Comparison of ENCODE assay signal across 9 mouse cellular contexts in the genomic region with DNA sequence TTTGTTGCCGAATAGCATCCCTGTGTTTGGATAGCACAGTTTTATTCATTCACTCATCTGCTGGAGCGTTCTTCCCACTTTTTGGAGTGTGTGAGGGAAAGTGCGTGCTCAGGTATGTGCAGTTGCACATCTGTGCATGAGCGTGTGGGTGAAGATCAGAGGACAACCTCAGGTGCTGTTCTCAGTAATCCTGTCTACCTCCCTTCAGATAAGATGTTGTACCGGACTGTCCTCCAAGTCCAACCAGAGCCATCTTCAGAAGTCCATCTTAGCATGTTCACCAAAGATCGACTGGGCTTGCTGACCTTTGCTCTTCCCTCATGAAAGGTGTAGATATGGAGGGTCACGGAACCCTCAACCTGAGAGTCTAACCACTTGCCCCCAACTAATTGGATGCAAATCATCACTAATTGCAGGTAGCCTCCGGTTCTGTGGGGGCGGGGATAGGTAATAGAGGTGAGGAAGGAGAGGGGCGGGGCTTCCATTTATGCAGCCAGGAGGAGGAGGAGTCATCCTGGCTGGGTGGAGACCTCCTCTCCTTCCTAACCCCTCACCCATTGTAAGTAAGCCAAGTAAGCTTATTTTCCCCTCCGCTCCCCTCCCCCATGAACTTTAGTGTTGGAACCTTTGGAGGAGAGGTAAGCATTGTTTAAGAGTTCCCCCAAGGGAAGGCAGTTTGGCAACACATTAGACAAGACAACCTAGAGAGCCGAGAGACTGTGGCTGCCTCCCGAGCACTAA. TPM values are rescaled to one million over a fixed set of nuclear protein-coding genes. Genes with fewer than 3 reads are reported as not detected.
DNase-seq lines count a peak whose midpoint lies in the region; ATAC-seq lines count a peak whose summit lies in the region.
"Had no signal": no experiment of that assay in that cellular context is flagged by ENCODE, and none has a peak within 500 bp of the region (broad histone marks: within the 10 kb centered on the region; RNA-seq: fewer than 3 reads in every experiment).

No protein-coding gene starts in this region.

- H3K9me3 ChIP-seq in heart, embryonic 13.5 days, result 0 out of 2 replicates have a peak, but pooled peaks cover 4% of the 10 kb centered on the region
- H3K9me3 ChIP-seq in hindbrain, embryonic 14.5 days (ENCODE audit: control insufficient read depth, low read length), result no peaks in the 10 kb centered on the region
- no peaks in the 10 kb centered on the region for H3K9me3 ChIP-seq in midbrain, embryonic 12.5 days

- no peak for ATAC-seq in heart, embryonic 13.5 days (ENCODE audit: extremely low read depth, insufficient number of reproducible peaks, low FRiP score, low TSS enrichment)
- ATAC-seq in hindbrain, embryonic 14.5 days (ENCODE audit: low FRiP score), result no peak; the same call in 1 of the 2 replicates
- 0 out of 2 replicates have a peak, but pooled peaks have one; percentile 19 for ATAC-seq in midbrain, embryonic 12.5 days (ENCODE audit: low FRiP score, low read depth)

- H3K4me3 ChIP-seq in heart, embryonic 13.5 days, result peak overlapping the region; percentile 52
- H3K4me3 ChIP-seq in hindbrain, embryonic 14.5 days (replicated peaks; ENCODE audit: low read length), result peak overlapping the region; percentile 2; the same call in 1 of the 2 replicates
- H3K4me3 ChIP-seq in midbrain, embryonic 12.5 days, result peak overlapping the region; percentile 12

- no peak for DNase-seq in heart, adult 8-10 months (ENCODE audit: low spot score)
- peak; percentile 78 for DNase-seq in R1 (ENCODE audit: low read depth, low spot score)
- no peak for DNase-seq in hindbrain, embryonic 14.5 days (ENCODE audit: low spot score)
- DNase-seq in right cerebral cortex, postnatal 36 days (ENCODE audit: low spot score in 2 of 2), result no peak
- no peak for DNase-seq in urinary bladder, postnatal 25 days (ENCODE audit: low spot score)
- no peak for DNase-seq in right cerebral cortex, postnatal 25 days

- H3K27ac ChIP-seq in heart, embryonic 13.5 days (replicated peaks), result no peak overlapping the region
- H3K27ac ChIP-seq in hindbrain, embryonic 14.5 days, result no peak overlapping the region
- H3K27ac ChIP-seq in midbrain, embryonic 12.5 days (replicated peaks), result no peak overlapping the region

- H3K27me3 ChIP-seq in heart, embryonic 13.5 days (replicated peaks), result no peaks in the 10 kb centered on the region
- H3K27me3 ChIP-seq in hindbrain, embryonic 14.5 days (ENCODE audit: control insufficient read depth, insufficient read depth, low read length), result peaks cover 3% of the 10 kb centered on the region; the same call in 1 of the 2 replicates
- H3K27me3 ChIP-seq in midbrain, embryonic 12.5 days, result no peaks in the 10 kb centered on the region

- H3K4me2 ChIP-seq in heart, embryonic 13.5 days, result peak overlapping the region; percentile 73
- peak overlapping the region; percentile 42 for H3K4me2 ChIP-seq in hindbrain, embryonic 14.5 days (replicated peaks)
- peak overlapping the region; percentile 49 for H3K4me2 ChIP-seq in midbrain, embryonic 12.5 days (replicated peaks)

- WGBS in heart, embryonic 13.5 days, result 19% methylated on average over 13 of the region's 13 CpGs
- 35% methylated on average over 13 of the region's 13 CpGs for WGBS in hindbrain, embryonic 14.5 days
- WGBS in midbrain, embryonic 12.5 days, result 36% methylated on average over 13 of the region's 13 CpGs

- H3K4me1 ChIP-seq in heart, embryonic 13.5 days, result peaks cover 8% of the 10 kb centered on the region
- no peaks in the 10 kb centered on the region for H3K4me1 ChIP-seq in hindbrain, embryonic 14.5 days (replicated peaks; ENCODE audit: control insufficient read depth, insufficient read depth, low read length)
- peaks cover 12% of the 10 kb centered on the region for H3K4me1 ChIP-seq in midbrain, embryonic 12.5 days

- H3K9ac ChIP-seq in heart, embryonic 13.5 days, result peak overlapping the region; percentile 78
- no peak overlapping the region for H3K9ac ChIP-seq in hindbrain, embryonic 14.5 days
- H3K9ac ChIP-seq in midbrain, embryonic 12.5 days (replicated peaks), result no peak overlapping the region

- no peaks in the 10 kb centered on the region for H3K36me3 ChIP-seq in heart, embryonic 13.5 days
- H3K36me3 ChIP-seq in hindbrain, embryonic 14.5 days (replicated peaks; ENCODE audit: control insufficient read depth, insufficient read depth), result no peaks in the 10 kb centered on the region
- no peaks in the 10 kb centered on the region for H3K36me3 ChIP-seq in midbrain, embryonic 12.5 days

RNA-seq across cellular contexts. Expression of a gene that starts 21.9 kb away (rescaled TPM):
- not detected in 2 replicates for polyA plus RNA-seq in heart, embryonic 13.5 days (2015; fragmentation: Nextera tagmentation; extraction: Ambion mirVana)
- not detected for total RNA-seq in heart, adult 8-10 months (2022)
- not detected in 2 replicates for polyA plus RNA-seq in hindbrain, embryonic 14.5 days (2014; fragmentation: Nextera tagmentation; extraction: Ambion mirVana)
- not detected in 2 replicates for polyA plus RNA-seq in midbrain, embryonic 12.5 days (2016; fragmentation: Nextera tagmentation; extraction: Ambion mirVana)
- total RNA-seq: hematopoietic stem cell, adult 5-6 weeks had no signal

RNA-seq across cellular contexts. Expression of a gene that starts 27.8 kb away (rescaled TPM):
- 0.66 and 0.83 TPM in 2 replicates for polyA plus RNA-seq in heart, embryonic 13.5 days (2015; fragmentation: Nextera tagmentation; extraction: Ambion mirVana)
- 1 to 10 TPM in 2 of 4 experiments, under 1 TPM in 2; 0.63 to 1.5 (median 1.1) TPM for total RNA-seq in heart, adult 8-10 months (2022)
- 0.22 and 0.32 TPM in 2 replicates for polyA plus RNA-seq in hindbrain, embryonic 14.5 days (2014; fragmentation: Nextera tagmentation; extraction: Ambion mirVana)
- 0.20 and 0.30 TPM in 2 replicates for polyA plus RNA-seq in midbrain, embryonic 12.5 days (2016; fragmentation: Nextera tagmentation; extraction: Ambion mirVana)
- total RNA-seq: hematopoietic stem cell, adult 5-6 weeks had no signal

RNA-seq across cellular contexts. Expression of a gene that starts 33.8 kb away (rescaled TPM):
- not detected in 2 replicates for polyA plus RNA-seq in heart, embryonic 13.5 days (2015; fragmentation: Nextera tagmentation; extraction: Ambion mirVana)
- not detected for total RNA-seq in heart, adult 8-10 months (2022)
- not detected in 2 replicates for polyA plus RNA-seq in hindbrain, embryonic 14.5 days (2014; fragmentation: Nextera tagmentation; extraction: Ambion mirVana)
- polyA plus RNA-seq in midbrain, embryonic 12.5 days (2016; fragmentation: Nextera tagmentation; extraction: Ambion mirVana), result not detected in 2 replicates
- total RNA-seq: hematopoietic stem cell, adult 5-6 weeks had no signal

Comparison
In these comparisons a context has a peak if more than half of its experiments do, and no peak if none do; other contexts are left out.
1. H3K4me3 ChIP-seq: peak in every context shown above with its lines; median percentile 52 in heart, embryonic 13.5 days; 12 in midbrain, embryonic 12.5 days; 2 in hindbrain, embryonic 14.5 days.